Mouse (Mus musculus) cortical plate, adult 2 months (tissue): ENCODE results near the gene Erp29.

Experiments
- CTCF ChIP-seq: fragments of 200-500 bp; IDR thresholded peaks from 2 replicates; pipeline ENCODE4 v1.5.1; 2011; ENCODE audit warnings: mild to moderate bottlenecking, control low read depth, low read length; ENCODE audit not compliant: insufficient read depth; ENCODE audit errors: extremely low read depth
- POLR2A ChIP-seq: fragments of 200-500 bp; IDR thresholded peaks from 2 replicates; pipeline ENCODE4 v1.6.1; 2011; ENCODE audit warnings: mild to moderate bottlenecking, low read length, control low read depth; ENCODE audit not compliant: insufficient read depth; ENCODE audit errors: extremely low read depth

GRCm38 (mm10) chr5:121428954-121429353 lies 23.4 kb downstream of the Erp29 start:
- TF ChIP-seq CTCF (no peak), POLR2A (no peak)
